Mouse (Mus musculus): ENCODE data around the gene Dram2.

Dram2 gene

GRCm38 (mm10) chr3:106547171-106547923 lies at the start of gene Dram2, which contains the start of gene Cept1:
TSS of gene Dram2 (plus strand) at chr3:106547798.
TSS of gene Cept1 (minus strand) at chr3:106547802.
- peak; percentile 94 for DNase-seq (ENCODE audit: low spot score)

DNA sequence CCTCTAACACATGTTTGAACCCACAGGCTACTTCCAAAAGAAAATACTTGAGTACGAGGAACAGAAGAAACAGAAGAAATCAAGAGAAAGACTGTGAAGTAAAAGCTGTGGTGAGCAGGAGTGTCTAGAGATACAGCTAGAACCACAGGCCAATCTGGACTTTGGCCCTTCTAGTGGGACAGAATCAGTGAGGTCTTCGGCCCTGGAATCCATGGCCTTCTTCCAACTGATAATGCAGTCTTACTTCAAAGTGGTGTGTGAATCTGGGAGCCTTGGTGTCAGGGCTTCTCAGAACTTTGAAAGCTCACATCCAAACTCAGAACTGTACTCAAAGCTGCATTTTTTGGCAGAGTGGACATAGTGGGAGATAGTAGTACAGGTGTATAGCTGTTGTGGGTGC lies 47.1 kb upstream of the Dram2 start:
- DNase-seq (ENCODE audit: low spot score) = no peak

DNA sequence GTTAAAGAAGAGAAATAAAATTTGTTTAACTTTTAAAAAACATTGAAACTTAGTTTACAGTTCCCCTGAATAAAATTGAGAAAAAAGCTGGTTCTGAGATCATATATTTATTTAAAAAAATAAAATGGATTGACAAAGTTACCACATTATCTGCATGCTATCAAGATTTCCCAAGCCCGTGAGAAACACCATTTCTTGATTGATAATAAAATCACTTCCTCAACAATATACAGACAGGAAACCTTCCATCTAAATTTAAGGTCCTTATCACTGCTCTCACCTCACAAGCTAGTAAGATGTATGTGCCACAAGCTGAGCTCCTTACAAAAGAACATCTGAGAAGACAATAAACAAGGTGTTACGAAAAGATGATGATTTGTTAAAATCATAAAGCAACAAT lies 44.7 kb upstream of the Dram2 start:
- DNase-seq (ENCODE audit: low spot score) = no peak

GRCm38 (mm10) chr3:106510669-106511068 lies 36.9 kb upstream of the Dram2 start:
- no peak for DNase-seq (ENCODE audit: low spot score)

DNA sequence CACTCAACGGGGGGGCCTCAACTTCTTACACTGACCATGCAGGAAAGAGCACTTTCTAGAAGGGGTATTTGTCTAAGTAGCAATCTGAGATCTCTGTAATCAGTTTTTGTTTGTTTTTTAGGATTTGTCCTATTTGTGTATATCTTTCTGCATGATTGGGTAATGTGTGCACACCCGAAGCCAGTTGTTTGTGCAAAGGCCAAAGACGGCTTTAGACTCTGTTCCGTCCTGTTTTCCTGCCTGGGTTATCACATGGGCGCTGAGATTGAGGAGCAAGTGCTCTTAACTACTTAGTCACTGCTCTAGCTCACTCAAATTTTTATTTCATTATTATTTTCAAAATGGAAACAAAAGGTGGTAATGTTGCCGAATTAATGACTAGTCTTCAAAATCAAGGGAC lies 32.6 kb upstream of the Dram2 start:
- DNase-seq (ENCODE audit: low spot score) = no peak

GRCm38 (mm10) chr3:106522730-106523129 lies 24.9 kb upstream of the Dram2 start:
- DNase-seq (ENCODE audit: low spot score) = no peak

GRCm38 (mm10) chr3:106526411-106526810 lies 21.2 kb upstream of the Dram2 start:
- DNase-seq (ENCODE audit: low spot score) = no peak

GRCm38 (mm10) chr3:106528032-106528431 lies 19.6 kb upstream of the Dram2 start:
- DNase-seq (ENCODE audit: low spot score) = no peak

GRCm38 (mm10) chr3:106533277-106533676 lies 14.3 kb upstream of the Dram2 start:
- no peak for DNase-seq (ENCODE audit: low spot score)

- DNase-seq (ENCODE audit: low spot score) = no peak
Measured at GRCm38 (mm10) chr3:106544721-106545316, 2.8 kb upstream of the Dram2 start.

- DNase-seq (ENCODE audit: low spot score) = peak; percentile 17
Measured at GRCm38 (mm10) chr3:106547924-106548539, 434 bp downstream of the Dram2 start.

- no peak for DNase-seq (ENCODE audit: low spot score)
Measured at GRCm38 (mm10) chr3:106548971-106549370, 1.4 kb downstream of the Dram2 start.

- DNase-seq (ENCODE audit: low spot score) = no peak
Measured at GRCm38 (mm10) chr3:106553411-106553810, 5.8 kb downstream of the Dram2 start.

GRCm38 (mm10) chr3:106555743-106556250 lies 8.2 kb downstream of the Dram2 start:
- no peak for DNase-seq (ENCODE audit: low spot score)

- DNase-seq (ENCODE audit: low spot score) = no peak
Measured at GRCm38 (mm10) chr3:106558271-106558670, 10.7 kb downstream of the Dram2 start.

DNA sequence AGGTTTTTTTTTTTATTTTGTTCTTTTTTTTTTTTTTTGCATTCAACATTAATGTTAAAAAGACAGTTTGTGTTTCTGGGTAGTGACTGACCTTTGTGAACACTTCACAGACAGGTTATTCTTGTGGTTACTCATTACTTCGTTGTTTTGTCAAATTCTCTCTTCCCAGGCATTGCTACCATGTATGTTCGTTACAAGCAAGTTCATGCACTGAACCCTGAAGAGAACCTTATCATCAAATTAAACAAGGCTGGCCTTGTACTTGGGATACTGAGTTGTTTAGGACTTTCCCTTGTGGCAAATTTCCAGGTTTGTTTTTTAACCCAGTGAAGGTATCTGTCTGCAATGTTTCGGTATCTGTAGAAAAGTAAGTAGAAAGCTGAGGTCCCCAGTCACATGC lies 18.3 kb downstream of the Dram2 start:
- DNase-seq (ENCODE audit: low spot score) = no peak

DNA sequence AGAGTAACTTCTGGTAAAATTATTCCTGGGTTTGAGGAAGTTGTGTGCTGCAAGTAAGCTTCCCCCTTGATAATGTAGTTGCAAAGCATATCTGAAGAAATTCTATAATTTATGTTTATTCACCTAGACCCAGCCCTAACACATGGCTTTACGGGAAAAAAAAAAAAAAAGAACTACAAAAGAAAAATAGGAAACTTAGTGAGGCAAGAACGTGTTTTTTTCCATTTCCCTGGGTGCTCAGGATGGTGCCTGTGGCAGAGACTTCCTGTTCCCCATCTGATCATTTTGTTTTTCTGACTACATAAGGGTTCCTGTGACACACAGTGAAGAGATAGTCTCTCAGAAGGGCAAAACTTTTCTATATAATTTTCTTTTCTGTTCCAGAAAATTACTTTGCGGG lies 25.6 kb downstream of the Dram2 start:
- no peak for DNase-seq (ENCODE audit: low spot score)

GRCm38 (mm10) chr3:106579296-106579695 lies 31.7 kb downstream of the Dram2 start:
- DNase-seq (ENCODE audit: low spot score) = no peak

DNA sequence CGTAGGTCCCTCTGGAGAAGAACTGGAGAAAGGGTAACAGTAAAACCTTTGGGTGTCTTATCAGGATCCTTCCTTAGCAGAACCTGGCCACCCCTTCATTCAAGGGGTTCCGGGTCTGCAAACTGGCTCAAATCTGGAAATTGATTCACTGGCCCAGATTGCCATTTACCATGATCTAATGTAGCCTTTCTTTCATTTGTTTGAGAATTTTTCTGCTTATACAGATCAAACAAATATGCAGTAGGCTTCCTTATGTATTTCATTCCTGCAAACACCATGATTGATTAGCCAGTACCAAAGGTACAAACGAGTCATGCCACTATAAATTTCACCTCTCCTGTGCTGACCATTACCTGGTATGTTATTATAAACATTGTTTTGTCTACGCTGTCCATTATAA lies 46.0 kb downstream of the Dram2 start:
- DNase-seq (ENCODE audit: low spot score) = peak; percentile 15

DNA sequence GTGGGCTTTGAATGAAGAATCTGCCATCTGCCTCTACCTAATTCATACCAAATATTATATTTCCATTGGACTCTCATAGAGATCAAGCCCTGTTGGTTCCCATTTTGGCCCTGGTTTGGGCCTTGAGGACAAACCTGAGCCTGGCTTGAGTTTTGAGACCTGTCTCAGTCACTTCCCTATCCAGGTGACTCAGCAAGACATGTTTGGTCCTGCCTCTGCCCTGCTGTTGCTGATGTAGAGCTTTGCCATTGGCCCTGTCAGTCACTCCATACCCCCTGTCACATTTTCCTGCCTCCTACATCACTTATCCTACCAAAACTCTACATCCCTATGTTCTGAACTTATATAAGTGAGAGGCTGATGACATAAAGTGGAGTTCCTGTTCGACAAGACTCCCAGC lies 70.5 kb downstream of the Dram2 start:
- no peak for DNase-seq (ENCODE audit: low spot score)

All from MN1 (cell line).